Mouse (Mus musculus) kidney, postnatal 0 days (tissue): ENCODE measurements at regions not wholly inside any gene's neighbourhood (a gene's known extent, or its start where the extent isn't known, plus 50 kb on each side); places are given as distances from the start of the nearest gene placed in this dataset.
A peak's percentile ranks its signal among the peaks of the same experiment; 100 is the strongest.

Experiments used
- ATAC-seq: fragments of 200-750 bp; cut with Nextera tagmentation; replicated peaks from 2 replicates; pipeline ENCODE4 v1.8.0; 2017; ENCODE audit warnings: low read depth, moderate number of reproducible peaks, moderate TSS enrichment, moderate library complexity; ENCODE audit not compliant: low FRiP score
- DNase-seq: peaks from one replicate; pipeline ENCODE4 v3.0.0-alpha.2; 2016; ENCODE audit warnings: low spot score
- H3K27ac ChIP-seq: fragments of 300-500 bp; sonication (generic); 2 replicates; pipeline ENCODE4 v1.5.1; 2014; ENCODE audit warnings: mild to moderate bottlenecking
- H3K27me3 ChIP-seq: fragments of 300-500 bp; sonication (generic); 2 replicates; pipeline ENCODE4 v1.6.1; 2014; ENCODE audit warnings: low read length, mixed read lengths; ENCODE audit not compliant: insufficient read depth
- H3K36me3 ChIP-seq: fragments of 300-500 bp; sonication (generic); 2 replicates; pipeline ENCODE4 v1.6.1; 2014; ENCODE audit warnings: low read length, mixed read lengths; ENCODE audit not compliant: insufficient read depth
- H3K4me1 ChIP-seq: fragments of 300-500 bp; sonication (generic); replicated peaks from 2 replicates; pipeline ENCODE4 v1.6.1; 2014; ENCODE audit warnings: antibody characterized with exemption, low read length, mixed read lengths; ENCODE audit not compliant: insufficient read depth
- H3K4me2 ChIP-seq: fragments of 300-500 bp; sonication (generic); 2 replicates; pipeline ENCODE4 v1.6.1; 2014; ENCODE audit warnings: mild to moderate bottlenecking, low read length, moderate library complexity, mixed read lengths
- H3K4me3 ChIP-seq: fragments of 300-500 bp; sonication (generic); replicated peaks from 2 replicates; pipeline ENCODE4 v1.5.1; 2014; ENCODE audit warnings: low read depth, low read length
- H3K9ac ChIP-seq: fragments of 300-500 bp; sonication (generic); 2 replicates; pipeline ENCODE4 v1.6.1; 2014; ENCODE audit warnings: low read depth, low read length
- H3K9me3 ChIP-seq: fragments of 300-500 bp; sonication (generic); replicated peaks from 2 replicates; pipeline ENCODE4 v1.6.1; 2016; ENCODE audit warnings: low read length, inconsistent platforms, mixed read lengths
- CTCF ChIP-seq: IDR thresholded peaks from 2 replicates; pipeline ENCODE4 v1.5.1; 2016; ENCODE audit warnings: antibody characterized with exemption, low read depth, mild to moderate bottlenecking, moderate library complexity
- WGBS: fragments of 180-500 bp; shearing (Covaris S2); extraction: QIAGEN DNeasy Blood & Tissue Kit; methylation state at CpG from one replicate; pipeline ENCODE4 v1.1.7; 2014; 5-methylcytosine and 5-hydroxymethylcytosine counted together

DNA sequence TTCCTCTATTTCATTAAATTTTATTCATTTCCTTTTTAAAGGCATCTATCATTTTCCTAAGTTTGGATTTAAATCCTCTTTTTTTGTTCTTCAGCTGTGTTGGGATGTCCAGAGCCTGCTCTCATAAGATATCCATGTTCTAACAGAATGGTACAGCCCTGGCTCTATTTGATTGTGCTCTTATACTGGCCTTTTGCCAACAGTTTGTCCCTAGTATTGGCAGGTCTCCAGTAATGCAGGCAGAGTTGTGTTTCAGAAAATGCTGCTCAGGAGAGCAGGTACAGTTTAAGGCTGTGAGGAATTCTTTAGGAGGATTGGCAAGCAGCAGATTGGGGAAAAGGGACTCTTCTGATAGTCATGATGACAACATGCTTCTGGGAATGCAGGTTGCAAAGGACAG lies 797.1 kb upstream of the Slit2 start:
- H3K4me2 ChIP-seq: no peak overlapping the region
- no peak for ATAC-seq
- H3K9ac ChIP-seq: no peak overlapping the region
- no peak for TF ChIP-seq CTCF
- H3K27me3 ChIP-seq: no peaks in the 10 kb centered on the region
- H3K4me3 ChIP-seq: no peak overlapping the region
- peak; percentile 26 for DNase-seq
- H3K27ac ChIP-seq: no peak overlapping the region
- no peaks in the 10 kb centered on the region for H3K4me1 ChIP-seq
- H3K36me3 ChIP-seq: no peaks in the 10 kb centered on the region
- no peaks in the 10 kb centered on the region for H3K9me3 ChIP-seq

DNA sequence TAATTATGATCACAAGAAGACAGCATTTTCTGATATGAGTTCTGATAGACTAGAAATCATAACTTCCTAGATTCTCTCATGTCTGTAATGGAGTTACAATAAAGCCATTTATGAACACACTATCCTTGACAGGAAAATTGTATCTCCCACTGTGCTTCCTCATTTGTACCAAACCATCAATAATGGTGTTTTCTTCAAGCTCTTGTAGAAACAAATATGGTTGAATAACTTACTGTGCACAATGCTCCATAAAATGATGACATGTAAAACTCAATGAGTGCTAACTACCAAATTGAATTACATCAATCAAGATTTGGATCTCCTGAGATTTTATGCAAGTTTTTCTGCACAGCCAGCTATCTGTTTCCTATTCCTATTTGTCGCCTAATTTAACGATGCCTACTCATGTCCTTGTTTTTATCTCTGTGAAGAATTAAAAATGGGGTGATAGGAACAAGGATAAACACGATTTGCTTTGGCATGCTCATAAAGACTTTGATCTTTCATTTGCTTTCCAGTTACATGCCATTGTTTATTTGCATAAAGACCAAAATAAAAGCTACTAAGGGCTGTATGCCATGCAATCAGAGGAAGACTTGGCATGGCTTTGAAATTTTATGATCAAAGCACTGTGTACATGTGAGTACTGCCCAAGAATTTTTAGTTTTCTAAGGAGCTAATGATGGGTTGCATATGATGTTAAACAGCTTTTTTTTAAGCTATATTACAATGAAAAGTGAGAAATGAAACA lies 780.6 kb upstream of the Slit2 start:
- TF ChIP-seq CTCF: no peak
- 79% methylated on average over 3 of the region's 3 CpGs for WGBS
- Histone ChIP-seq H3K4me3 (no peak overlapping the region), H3K27me3 (no peaks in the 10 kb centered on the region), H3K36me3 (no peaks in the 10 kb centered on the region), H3K9ac (no peak overlapping the region), H3K9me3 (no peaks in the 10 kb centered on the region), H3K4me2 (no peak overlapping the region), H3K27ac (no peak overlapping the region), H3K4me1 (no peaks in the 10 kb centered on the region)
- ATAC-seq: no peak
- no peak for DNase-seq

DNA sequence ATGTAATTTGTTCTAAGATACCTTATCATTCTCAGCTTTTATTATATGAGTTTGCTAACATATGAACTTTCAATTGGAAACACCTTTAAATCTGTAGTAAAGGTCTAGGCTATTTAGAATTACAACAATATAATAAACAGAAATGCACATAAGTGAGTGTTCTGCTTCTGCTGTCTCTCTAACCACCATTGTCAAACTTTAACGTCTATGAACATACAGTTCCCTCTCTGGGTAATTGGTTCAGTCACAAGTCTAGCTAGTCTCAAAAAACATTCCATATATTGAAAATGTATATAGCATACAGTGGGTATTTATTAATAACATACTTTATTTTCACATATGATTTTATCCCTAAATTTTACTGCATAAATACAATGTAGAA lies 780.0 kb upstream of the Slit2 start:
- no peak for TF ChIP-seq CTCF
- DNase-seq: no peak
- H3K27ac ChIP-seq: no peak overlapping the region
- H3K4me2 ChIP-seq: no peak overlapping the region
- H3K27me3 ChIP-seq: no peaks in the 10 kb centered on the region
- no peak overlapping the region for H3K9ac ChIP-seq
- no peaks in the 10 kb centered on the region for H3K9me3 ChIP-seq
- no peak for ATAC-seq
- no peak overlapping the region for H3K4me3 ChIP-seq
- 84% methylated on average over 1 of the region's 1 CpGs for WGBS
- H3K36me3 ChIP-seq: no peaks in the 10 kb centered on the region
- no peaks in the 10 kb centered on the region for H3K4me1 ChIP-seq

DNA sequence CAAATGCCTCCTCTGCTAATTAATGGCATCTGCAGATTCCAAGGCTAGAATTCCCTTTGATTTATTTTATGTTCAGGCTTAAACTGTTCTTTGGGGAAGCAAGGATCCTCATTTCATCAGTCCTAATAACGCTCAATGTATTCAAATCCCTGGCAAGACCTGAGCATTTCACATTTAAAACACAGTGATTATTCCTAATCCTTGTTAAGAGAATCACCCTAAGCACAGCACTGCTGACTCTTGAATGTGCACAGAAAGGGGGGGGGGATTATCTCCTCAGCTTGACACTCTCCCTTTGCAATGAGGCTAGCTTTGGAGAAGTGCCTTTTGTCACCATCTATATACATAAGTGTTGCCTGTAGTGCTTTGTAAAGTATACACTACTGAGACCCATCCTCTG lies 772.4 kb upstream of the Slit2 start:
- Histone ChIP-seq H3K4me1 (no peaks in the 10 kb centered on the region), H3K27me3 (no peaks in the 10 kb centered on the region), H3K9ac (no peak overlapping the region), H3K4me3 (no peak overlapping the region), H3K9me3 (no peaks in the 10 kb centered on the region), H3K27ac (no peak overlapping the region), H3K36me3 (no peaks in the 10 kb centered on the region), H3K4me2 (no peak overlapping the region)
- WGBS: 38% methylated on average over 1 of the region's 1 CpGs
- TF ChIP-seq CTCF: no peak
- no peak for DNase-seq
- no peak for ATAC-seq

DNA sequence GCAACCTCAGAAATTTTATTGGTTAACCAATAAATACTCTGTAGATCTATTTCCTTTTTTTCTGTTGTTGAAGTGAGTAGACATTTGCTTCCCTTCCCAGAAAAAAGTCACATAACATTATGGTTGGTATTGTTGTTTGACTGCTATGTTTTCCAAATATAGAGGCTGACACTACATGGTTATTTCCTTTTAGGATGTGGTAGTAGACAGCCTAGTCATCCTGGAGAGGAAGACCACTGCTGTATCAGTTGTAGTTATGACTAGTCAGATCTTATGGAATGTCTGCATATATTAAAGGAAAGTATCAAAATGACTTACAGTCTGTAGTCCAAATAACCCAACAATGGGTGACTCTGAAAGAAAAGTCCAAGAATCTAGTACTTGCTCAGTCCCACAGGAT lies 767.5 kb upstream of the Slit2 start:
- Histone ChIP-seq H3K27me3 (no peaks in the 10 kb centered on the region), H3K9me3 (no peaks in the 10 kb centered on the region), H3K9ac (no peak overlapping the region), H3K4me3 (no peak overlapping the region), H3K4me2 (no peak overlapping the region), H3K36me3 (no peaks in the 10 kb centered on the region), H3K4me1 (no peaks in the 10 kb centered on the region), H3K27ac (no peak overlapping the region)
- no peak for DNase-seq
- TF ChIP-seq CTCF: no peak
- no peak for ATAC-seq

DNA sequence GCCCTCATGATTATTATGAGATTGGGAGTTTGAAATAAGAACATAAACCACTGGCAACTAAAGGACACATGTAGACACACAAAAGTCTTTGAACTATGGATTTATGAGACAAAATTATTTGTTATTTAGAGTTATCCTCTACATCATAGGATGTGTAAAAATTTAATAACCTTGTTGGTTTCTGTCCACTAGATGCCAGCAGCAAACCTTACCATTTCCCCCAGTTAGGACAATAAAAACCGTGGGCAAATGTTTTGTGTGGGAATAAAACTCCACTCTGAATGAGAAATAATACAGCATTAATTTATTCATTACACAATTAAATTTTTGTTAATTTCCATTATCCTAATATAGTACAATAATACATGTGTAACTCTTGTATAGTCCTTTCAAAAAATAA lies 757.7 kb upstream of the Slit2 start:
- DNase-seq: no peak

DNA sequence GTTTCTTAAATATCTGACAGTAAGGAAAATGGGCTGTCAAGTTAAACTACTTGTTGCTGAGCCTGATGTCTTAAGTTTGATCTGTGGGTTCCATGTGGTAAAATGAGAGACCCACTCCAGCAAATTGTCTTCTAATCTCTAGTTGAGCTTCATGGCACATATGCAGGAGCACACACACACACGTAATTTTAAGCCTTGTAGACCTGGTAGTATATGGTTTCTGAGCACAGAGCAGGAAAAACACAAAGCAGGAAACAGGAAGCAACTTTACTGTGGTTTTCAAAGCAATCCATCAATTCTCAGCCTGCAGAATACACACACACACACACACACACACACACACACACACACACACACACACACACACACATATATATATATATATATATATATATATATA lies 746.8 kb upstream of the Slit2 start:
- H3K9ac ChIP-seq: no peak overlapping the region
- 67% methylated on average over 1 of the region's 1 CpGs for WGBS
- no peaks in the 10 kb centered on the region; the same call in 1 of the 2 replicates for H3K9me3 ChIP-seq
- no peak for DNase-seq
- no peak for ATAC-seq
- no peaks in the 10 kb centered on the region for H3K4me1 ChIP-seq
- no peak overlapping the region for H3K4me2 ChIP-seq
- no peak overlapping the region for H3K27ac ChIP-seq
- H3K36me3 ChIP-seq: no peaks in the 10 kb centered on the region
- H3K27me3 ChIP-seq: no peaks in the 10 kb centered on the region
- H3K4me3 ChIP-seq: no peak overlapping the region
- no peak for TF ChIP-seq CTCF

More for the DNA sequence above, 757.7 kb upstream of the Slit2 start:
- Histone ChIP-seq H3K27me3 (no peaks in the 10 kb centered on the region), H3K4me2 (no peak overlapping the region), H3K36me3 (no peaks in the 10 kb centered on the region), H3K27ac (no peak overlapping the region), H3K4me3 (no peak overlapping the region), H3K9me3 (no peaks in the 10 kb centered on the region), H3K9ac (no peak overlapping the region), H3K4me1 (no peaks in the 10 kb centered on the region)
- TF ChIP-seq CTCF: peak; percentile 52
- no peak for ATAC-seq
- WGBS: 67% methylated on average over 1 of the region's 1 CpGs
